Mouse (Mus musculus) kidney, adult 2 months (tissue): ENCODE measurements around the gene Epn2.

Source experiments
- CTCF ChIP-seq: fragments of 200-500 bp; conservative IDR thresholded peaks from 2 replicates; pipeline ENCODE4 v1.5.1; 2011; ENCODE audit warnings: low read depth, mild to moderate bottlenecking, control low read depth, low read length, moderate library complexity, mixed read lengths; ENCODE audit not compliant: insufficient read depth, insufficient read length
- POLR2A ChIP-seq: fragments of 200-500 bp; IDR thresholded peaks from one replicate; pipeline ENCODE4 v1.6.1; 2011; ENCODE audit warnings: low read depth, low read length, control low read depth

DNA sequence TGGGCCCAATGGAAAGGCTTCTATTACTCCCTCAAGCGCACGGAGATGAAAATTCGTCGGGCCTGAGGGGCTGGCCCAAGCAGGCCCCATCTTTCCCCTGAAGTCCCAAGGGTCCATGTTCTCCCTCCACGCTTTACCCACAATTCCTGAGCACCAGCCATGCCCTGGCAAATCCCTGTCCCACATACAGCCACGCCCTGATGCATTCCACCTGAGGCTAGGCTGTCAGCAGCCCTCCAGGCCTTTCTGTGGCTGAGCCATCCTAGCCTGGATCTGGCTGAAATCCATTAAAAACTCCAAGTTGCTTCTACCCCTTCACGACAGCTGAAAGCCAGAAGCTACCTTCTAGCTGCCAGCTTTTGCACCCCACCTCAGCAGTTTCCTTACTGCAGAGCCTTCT, 91.6 kb downstream of the Epn2 start:
- no peak for TF ChIP-seq POLR2A
- TF ChIP-seq CTCF: no peak
